Comparison of ENCODE assay signal across 14 mouse cellular contexts in the genomic region with DNA sequence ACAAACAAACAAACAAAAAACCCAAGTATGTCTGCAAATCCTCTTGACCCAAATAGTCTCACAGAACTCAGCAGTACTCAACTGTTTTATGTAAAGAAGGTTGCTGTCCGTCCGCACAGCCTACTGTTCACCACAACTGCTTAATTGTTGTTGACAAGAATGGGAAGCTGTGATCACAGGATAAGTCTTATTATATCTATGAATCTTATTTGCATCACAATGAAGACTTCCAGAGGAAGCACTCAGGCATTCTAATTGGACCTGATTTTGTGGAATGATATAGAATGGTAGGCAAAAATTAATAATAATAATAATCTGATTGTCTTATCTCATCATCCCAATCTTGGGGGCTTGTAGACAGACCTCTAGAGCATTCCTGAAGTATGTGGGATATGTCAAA.
DNase-seq lines count a peak whose midpoint lies in the region; ATAC-seq and TF ChIP-seq lines count a peak whose summit lies in the region.
"Had no signal": no experiment of that assay in that cellular context is flagged by ENCODE, and none has a peak within 500 bp of the region (broad histone marks: within the 10 kb centered on the region; RNA-seq: fewer than 3 reads in every experiment).

No protein-coding gene starts in this region.

- no peaks in the 10 kb centered on the region for H3K9me3 ChIP-seq in midbrain, embryonic 14.5 days (ENCODE audit: control insufficient read depth, low read length)
- H3K9me3 ChIP-seq: embryonic facial prominence, embryonic 13.5 days; embryonic facial prominence, embryonic 15.5 days; forebrain, embryonic 10.5 days; forebrain, embryonic 12.5 days had no signal

- no peak overlapping the region for H3K4me2 ChIP-seq in midbrain, embryonic 14.5 days (ENCODE audit: low read length)
- H3K4me2 ChIP-seq: embryonic facial prominence, embryonic 13.5 days; embryonic facial prominence, embryonic 15.5 days; forebrain, embryonic 12.5 days had no signal

- no peaks in the 10 kb centered on the region for H3K36me3 ChIP-seq in midbrain, embryonic 14.5 days (ENCODE audit: control insufficient read depth, insufficient read depth, low read length)
- H3K36me3 ChIP-seq: embryonic facial prominence, embryonic 13.5 days; embryonic facial prominence, embryonic 15.5 days; forebrain, embryonic 10.5 days; forebrain, embryonic 12.5 days had no signal

- intact Hi-C loops in left cerebral cortex, adult 2 months (cut with DNase I): loop anchor here (2.0 kb wide), 1 partner anchor 25 kb away; no protein-coding TSS in a partner anchor

- H3K4me1 ChIP-seq in midbrain, embryonic 14.5 days (ENCODE audit: control insufficient read depth, insufficient read depth, low read length): peaks cover 11% of the 10 kb centered on the region

- no peak for ATAC-seq in midbrain, embryonic 14.5 days (ENCODE audit: low FRiP score, low TSS enrichment)
- ATAC-seq: forebrain, embryonic 14.5 days; forebrain, embryonic 16.5 days had no signal

- DNase-seq in left cerebral cortex, adult 2 months (ENCODE audit: extremely low spot score in 1 of 2, low spot score in 2 of 2): no peak
- DNase-seq in left cerebral cortex, adult 8-10 months (ENCODE audit: low spot score in 2 of 2): no peak
- DNase-seq in retina, embryonic 14.5 days (ENCODE audit: low spot score): peak; percentile 43
- no peak for DNase-seq in midbrain, embryonic 14.5 days
- no peak for DNase-seq in cerebellum, postnatal 10 days
- DNase-seq: adrenal gland, adult 8-10 months had no signal

- TF ChIP-seq CTCF in left cerebral cortex, adult 2 months (IDR thresholded peaks at IDR 0.05): no peak

- H3K27me3 ChIP-seq in midbrain, embryonic 14.5 days (ENCODE audit: control insufficient read depth, insufficient read depth, low read length): no peaks in the 10 kb centered on the region
- H3K27me3 ChIP-seq: embryonic facial prominence, embryonic 13.5 days; embryonic facial prominence, embryonic 15.5 days; forebrain, embryonic 12.5 days; Patski had no signal

- H3K27ac ChIP-seq in left cerebral cortex, adult 2 months: peak overlapping the region; percentile 44
- no peak overlapping the region for H3K27ac ChIP-seq in midbrain, embryonic 14.5 days (replicated peaks; ENCODE audit: low read depth, low read length)
- H3K27ac ChIP-seq: embryonic facial prominence, embryonic 13.5 days; embryonic facial prominence, embryonic 15.5 days; forebrain, embryonic 10.5 days; forebrain, embryonic 12.5 days had no signal

- H3K4me3 ChIP-seq in left cerebral cortex, adult 2 months: no peak overlapping the region
- no peak overlapping the region for H3K4me3 ChIP-seq in midbrain, embryonic 14.5 days (replicated peaks; ENCODE audit: low read depth, low read length)
- H3K4me3 ChIP-seq: embryonic facial prominence, embryonic 13.5 days; embryonic facial prominence, embryonic 15.5 days; erythroblast, embryonic 14.5 days; forebrain, embryonic 10.5 days; forebrain, embryonic 12.5 days had no signal

- 17% methylated on average over 2 of the region's 2 CpGs for WGBS in midbrain, embryonic 14.5 days

- H3K9ac ChIP-seq in midbrain, embryonic 14.5 days (replicated peaks; ENCODE audit: low read length): no peak overlapping the region
- H3K9ac ChIP-seq: embryonic facial prominence, embryonic 13.5 days; embryonic facial prominence, embryonic 15.5 days; forebrain, embryonic 12.5 days had no signal
